Mouse (Mus musculus) heart, embryonic 12.5 days (tissue): ENCODE measurements around the gene Rela. TPM values are rescaled to one million over a fixed set of nuclear protein-coding genes. Genes with fewer than 3 reads are reported as not detected.
A peak's percentile ranks its signal among the peaks of the same experiment; 100 is the strongest.

Source experiments
- ATAC-seq: fragments of 200-750 bp; cut with Nextera tagmentation; 2 replicates; pipeline ENCODE4 v1.8.0; 2017; ENCODE audit warnings: moderate TSS enrichment, moderate library complexity; ENCODE audit not compliant: insufficient number of reproducible peaks, low FRiP score
- H3K27ac ChIP-seq: fragments of 300-500 bp; sonication (generic); 2 replicates; pipeline ENCODE4 v1.5.1; 2016; ENCODE audit warnings: mild to moderate bottlenecking, moderate library complexity; ENCODE audit not compliant: poor library complexity, severe bottlenecking
- H3K27me3 ChIP-seq: fragments of 300-500 bp; sonication (generic); replicated peaks from 2 replicates; pipeline ENCODE4 v1.6.1; 2016; ENCODE audit warnings: mild to moderate bottlenecking, moderate library complexity
- H3K36me3 ChIP-seq: fragments of 300-500 bp; sonication (generic); 2 replicates; pipeline ENCODE4 v1.6.1; 2016; ENCODE audit warnings: mild to moderate bottlenecking, moderate library complexity
- H3K4me1 ChIP-seq: fragments of 300-500 bp; sonication (generic); replicated peaks from 2 replicates; pipeline ENCODE4 v1.6.1; 2016; ENCODE audit warnings: mild to moderate bottlenecking
- H3K4me2 ChIP-seq: fragments of 300-500 bp; sonication (generic); 2 replicates; pipeline ENCODE4 v1.6.1; 2016; ENCODE audit warnings: mild to moderate bottlenecking, moderate library complexity
- H3K4me3 ChIP-seq: fragments of 300-500 bp; sonication (generic); 2 replicates; pipeline ENCODE4 v1.5.1; 2016; ENCODE audit warnings: mild to moderate bottlenecking
- H3K9ac ChIP-seq: fragments of 300-500 bp; sonication (generic); 2 replicates; pipeline ENCODE4 v1.6.1; 2016; ENCODE audit warnings: mild to moderate bottlenecking, moderate library complexity
- H3K9me3 ChIP-seq: fragments of 300-500 bp; sonication (generic); replicated peaks from 2 replicates; pipeline ENCODE4 v1.6.1; 2016; ENCODE audit warnings: mild to moderate bottlenecking, moderate library complexity
- WGBS: fragments of 180-500 bp; shearing (Covaris S2); methylation state at CpG from one replicate; pipeline ENCODE4 v1.1.7; 2016; 5-methylcytosine and 5-hydroxymethylcytosine counted together
- polyA plus RNA-seq: library from polyadenylated mRNA; unstranded; fragments of >200 nt; fragmentation: Nextera tagmentation; extraction: Ambion mirVana; gene quantifications from 2 replicates; pipeline ENCODE4 v1.2.1, GENCODE M21; 2016

Gene Rela
- polyA plus RNA-seq, 1 experiment from 2014 or later, result 41.3 TPM

- peak overlapping the region; percentile 84 for H3K4me3 ChIP-seq
- peaks cover 60% of the 10 kb centered on the region for H3K36me3 ChIP-seq
- peak overlapping the region; percentile 87 for H3K27ac ChIP-seq
- no peak for ATAC-seq
- WGBS, result under 1% methylated on average over 7 of the region's 7 CpGs
- H3K4me1 ChIP-seq, result peaks cover 54% of the 10 kb centered on the region
- H3K9me3 ChIP-seq, result no peaks in the 10 kb centered on the region
- H3K27me3 ChIP-seq, result no peaks in the 10 kb centered on the region
- peak overlapping the region; percentile 98 for H3K9ac ChIP-seq
- peak overlapping the region; percentile 99 for H3K4me2 ChIP-seq
Measured at GRCm38 (mm10) chr19:5689088-5689428, 51.8 kb downstream of the Rela start.

- Histone ChIP-seq H3K36me3 (peaks cover 60% of the 10 kb centered on the region), H3K9ac (peak overlapping the region; percentile 98), H3K4me1 (peaks cover 56% of the 10 kb centered on the region), H3K4me2 (peak overlapping the region; percentile 99), H3K27ac (peak overlapping the region; percentile 87), H3K9me3 (no peaks in the 10 kb centered on the region), H3K4me3 (peak overlapping the region; percentile 84), H3K27me3 (no peaks in the 10 kb centered on the region)
- WGBS, result 9% methylated on average over 41 of the region's 42 CpGs
- peak; percentile 71 for ATAC-seq
Measured at GRCm38 (mm10) chr19:5689565-5690342, 52.5 kb downstream of the Rela start.

GRCm38 (mm10) chr19:5690343-5690735 is 53.1 kb downstream of the Rela start:
- ATAC-seq, result no peak
- Histone ChIP-seq H3K9me3 (no peaks in the 10 kb centered on the region), H3K4me2 (peak overlapping the region; percentile 99), H3K36me3 (peaks cover 60% of the 10 kb centered on the region), H3K27me3 (no peaks in the 10 kb centered on the region; the same call in 1 of the 2 replicates), H3K4me3 (peak overlapping the region; percentile 84), H3K9ac (peak overlapping the region; percentile 98), H3K27ac (peak overlapping the region; percentile 87), H3K4me1 (peaks cover 56% of the 10 kb centered on the region)
- 60% methylated on average over 15 of the region's 15 CpGs for WGBS

- H3K9ac ChIP-seq, result peak overlapping the region; percentile 98
- no peak for ATAC-seq
- H3K36me3 ChIP-seq, result peaks cover 60% of the 10 kb centered on the region
- no peaks in the 10 kb centered on the region; the same call in 1 of the 2 replicates for H3K27me3 ChIP-seq
- H3K4me1 ChIP-seq, result peaks cover 64% of the 10 kb centered on the region
- peak overlapping the region; percentile 87 for H3K27ac ChIP-seq
- H3K4me2 ChIP-seq, result peak overlapping the region; percentile 99
- WGBS, result 57% methylated on average over 5 of the region's 5 CpGs
- peak overlapping the region; percentile 84 for H3K4me3 ChIP-seq
- H3K9me3 ChIP-seq, result no peaks in the 10 kb centered on the region
Measured at GRCm38 (mm10) chr19:5691601-5692000, 54.3 kb downstream of the Rela start.

- Histone ChIP-seq H3K4me2 (peak overlapping the region; percentile 99), H3K36me3 (peaks cover 64% of the 10 kb centered on the region), H3K27me3 (no peaks in the 10 kb centered on the region; the same call in 1 of the 2 replicates)
Measured at GRCm38 (mm10) chr19:5692086-5692912, 55.0 kb downstream of the Rela start.

GRCm38 (mm10) chr19:5692913-5693396 is 55.7 kb downstream of the Rela start:
- Histone ChIP-seq H3K4me1 (peaks cover 53% of the 10 kb centered on the region), H3K27ac (peak overlapping the region; percentile 87), H3K27me3 (no peaks in the 10 kb centered on the region; the same call in 1 of the 2 replicates), H3K9ac (peak overlapping the region; percentile 98), H3K4me3 (peak overlapping the region; percentile 84), H3K9me3 (no peaks in the 10 kb centered on the region), H3K4me2 (peak overlapping the region; percentile 99), H3K36me3 (peaks cover 70% of the 10 kb centered on the region)
- 60% methylated on average over 10 of the region's 10 CpGs for WGBS
- ATAC-seq, result no peak

More at GRCm38 (mm10) chr19:5692086-5692912, 55.0 kb downstream of the Rela start:
- H3K4me3 ChIP-seq, result peak overlapping the region; percentile 84
- 63% methylated on average over 10 of the region's 10 CpGs for WGBS
- ATAC-seq, result peak; percentile 37; the same call in 1 of the 2 replicates
- peak overlapping the region; percentile 87 for H3K27ac ChIP-seq
- H3K4me1 ChIP-seq, result peaks cover 60% of the 10 kb centered on the region
- H3K9me3 ChIP-seq, result no peaks in the 10 kb centered on the region
- peak overlapping the region; percentile 98 for H3K9ac ChIP-seq

- Histone ChIP-seq H3K36me3 (peaks cover 79% of the 10 kb centered on the region), H3K4me3 (peak overlapping the region; percentile 84; the same call in 1 of the 2 replicates), H3K9me3 (no peaks in the 10 kb centered on the region), H3K9ac (peak overlapping the region; percentile 98; the same call in 1 of the 2 replicates), H3K27ac (no peak overlapping the region), H3K4me1 (peaks cover 52% of the 10 kb centered on the region), H3K4me2 (peak overlapping the region; percentile 99), H3K27me3 (no peaks in the 10 kb centered on the region; the same call in 1 of the 2 replicates)
- 81% methylated on average over 6 of the region's 6 CpGs for WGBS
- ATAC-seq, result no peak
Measured at GRCm38 (mm10) chr19:5693801-5694200, 56.5 kb downstream of the Rela start.

GRCm38 (mm10) chr19:5695849-5696462 is 58.7 kb downstream of the Rela start:
- H3K27me3 ChIP-seq, result no peaks in the 10 kb centered on the region; the same call in 1 of the 2 replicates
- H3K9ac ChIP-seq, result peak overlapping the region; percentile 37; the same call in 1 of the 2 replicates
- H3K4me1 ChIP-seq, result peaks cover 41% of the 10 kb centered on the region
- no peak overlapping the region for H3K27ac ChIP-seq
- no peak for ATAC-seq
- 30% methylated on average over 41 of the region's 41 CpGs for WGBS
- H3K4me2 ChIP-seq, result peak overlapping the region; percentile 46
- H3K4me3 ChIP-seq, result peak overlapping the region; percentile 18
- H3K36me3 ChIP-seq, result peaks cover 96% of the 10 kb centered on the region
- H3K9me3 ChIP-seq, result no peaks in the 10 kb centered on the region
